Mouse (Mus musculus) testis, postnatal 10 days (tissue): ENCODE data around the gene Acot1.
"Not testable (repeated sequence)": the region's sequence is repeated elsewhere in the genome, so short reads cannot be mapped to it uniquely, and the experiment has no call there.

Source experiments
- DNase-seq: peaks from one replicate; pipeline ENCODE4 v3.0.0; 2021; ENCODE audit warnings: low spot score

The Acot1 gene

DNA sequence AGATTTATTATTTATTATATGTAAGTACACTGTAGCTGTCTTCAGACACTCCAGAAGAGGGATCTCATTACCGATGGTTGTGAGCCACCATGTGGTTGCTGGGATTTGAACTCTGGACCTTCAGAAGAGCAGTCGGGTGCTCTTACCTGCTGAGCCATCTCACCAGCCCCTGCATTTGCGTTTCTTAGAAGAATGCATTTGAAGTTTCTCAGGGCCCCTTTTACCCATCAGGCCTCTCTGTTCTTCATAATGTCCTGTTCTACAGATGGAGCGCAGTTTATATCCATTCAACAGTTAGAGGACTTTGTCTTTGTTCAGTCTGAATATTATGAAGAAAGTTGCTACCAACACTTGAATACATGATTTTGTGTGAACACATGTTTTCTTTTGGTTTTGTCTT, 13.0 kb downstream of the Acot1 start:
- not testable (repeated sequence) for DNase-seq

- no peak for DNase-seq
These were observed 13.9 kb downstream of the Acot1 start for GRCm38 (mm10) chr12:84023052-84023745.

DNA sequence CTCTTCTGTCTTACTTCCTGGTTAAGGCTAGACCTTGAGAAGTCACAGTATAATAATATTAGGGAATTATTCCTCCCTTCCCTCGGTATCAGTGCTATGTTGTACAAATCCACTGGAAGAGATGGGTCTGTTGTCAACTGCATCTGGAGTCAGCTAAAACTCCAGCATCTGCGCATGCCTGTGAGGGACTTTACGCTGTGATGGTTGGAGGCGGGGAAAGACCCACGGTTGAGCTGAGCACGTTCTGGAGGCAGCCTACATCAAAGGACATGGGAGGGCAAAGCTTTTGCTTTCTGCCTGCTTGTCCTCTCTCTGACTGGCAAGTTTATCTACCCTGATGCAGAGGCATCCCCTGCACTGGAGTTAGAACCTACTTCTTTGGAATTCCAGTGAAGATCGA, 16.6 kb downstream of the Acot1 start:
- DNase-seq: no peak

GRCm38 (mm10) chr12:84028328-84028727, 19.0 kb downstream of the Acot1 start:
- DNase-seq: not testable (repeated sequence)

DNA sequence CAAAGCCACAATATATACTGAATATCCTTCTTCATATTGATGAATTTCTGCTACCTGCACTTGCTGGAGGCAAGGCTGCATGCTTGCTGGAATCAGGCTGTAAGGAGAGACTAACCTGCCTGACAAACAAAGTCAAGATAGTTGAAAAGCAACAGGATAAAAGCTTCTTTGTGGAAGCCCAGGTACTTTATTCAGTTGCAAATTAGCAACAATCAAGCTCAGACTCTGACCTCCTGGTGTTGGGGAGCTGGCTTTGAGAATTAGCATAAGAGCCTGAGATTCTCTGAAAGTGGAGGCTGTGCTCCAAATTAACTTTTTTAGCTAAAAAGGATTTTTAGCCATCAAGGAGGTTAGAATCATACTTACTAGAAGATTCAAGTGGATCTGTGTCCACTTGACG, 19.8 kb downstream of the Acot1 start:
- not testable (repeated sequence) for DNase-seq

GRCm38 (mm10) chr12:84030659-84031332, 21.5 kb downstream of the Acot1 start:
- peak; percentile 80 for DNase-seq

DNA sequence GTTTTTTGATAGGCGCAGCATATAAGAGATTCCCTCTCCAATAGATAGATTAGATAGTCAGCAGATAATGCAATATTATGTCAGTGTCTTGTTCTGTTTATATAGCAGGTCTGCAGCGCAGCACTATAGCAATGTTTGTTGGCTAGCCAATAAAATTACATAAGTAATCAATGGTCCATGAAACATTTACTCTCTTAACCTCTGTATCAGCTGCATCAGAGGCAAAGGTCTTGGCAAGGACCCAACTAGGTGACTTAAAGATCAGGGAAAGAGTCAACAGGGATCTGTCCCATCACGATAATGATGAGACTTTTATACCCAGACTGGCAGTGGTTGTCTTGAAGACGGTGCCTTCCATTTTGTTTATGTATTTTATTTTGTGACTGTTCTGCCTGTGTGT, 23.6 kb downstream of the Acot1 start:
- no peak for DNase-seq

DNA sequence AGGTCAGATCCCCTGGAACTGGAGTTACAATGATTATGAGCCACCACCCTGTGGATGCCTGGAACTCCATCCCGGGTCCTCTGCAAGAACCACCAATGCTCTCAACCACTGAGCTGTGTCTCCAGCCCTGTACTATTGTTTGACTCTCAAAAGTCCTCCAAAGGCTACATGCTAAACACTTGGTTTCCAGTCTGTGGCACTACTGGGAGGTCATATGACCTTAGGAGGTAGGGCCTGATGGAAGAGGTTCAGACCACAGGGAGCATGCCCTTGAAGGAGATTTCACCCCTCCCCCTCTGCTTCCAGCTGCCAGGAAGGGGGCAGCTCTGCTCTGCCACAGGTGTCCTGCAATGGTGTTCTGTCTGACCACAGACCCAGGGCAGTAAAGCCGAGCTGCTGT, 24.0 kb downstream of the Acot1 start:
- not testable (repeated sequence) for DNase-seq

DNA sequence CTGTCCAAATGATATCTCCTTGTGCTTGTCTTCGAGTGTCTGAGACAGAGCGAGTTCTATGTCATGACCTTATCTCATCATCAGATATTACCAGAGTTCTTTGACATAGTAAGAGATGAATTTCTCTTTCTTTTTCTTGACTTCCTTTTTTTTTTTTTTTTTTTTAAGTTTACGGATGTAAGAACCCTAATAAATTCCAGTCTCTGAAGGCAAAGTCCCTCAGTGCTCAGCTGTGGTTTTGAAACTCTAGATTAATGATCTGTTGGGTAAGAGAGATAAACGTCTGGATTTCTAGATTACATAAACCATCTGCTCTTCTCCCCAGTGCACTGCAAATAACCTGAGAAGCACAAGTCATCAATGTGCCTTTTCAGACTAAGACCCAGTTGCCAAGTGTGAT, 24.8 kb downstream of the Acot1 start:
- no peak for DNase-seq

- DNase-seq: not testable (repeated sequence)
These were observed 29.0 kb downstream of the Acot1 start, which contains the start of gene Acot4 for GRCm38 (mm10) chr12:84038241-84038640. TSS of gene Acot4 (plus strand) at chr12:84038379.

DNA sequence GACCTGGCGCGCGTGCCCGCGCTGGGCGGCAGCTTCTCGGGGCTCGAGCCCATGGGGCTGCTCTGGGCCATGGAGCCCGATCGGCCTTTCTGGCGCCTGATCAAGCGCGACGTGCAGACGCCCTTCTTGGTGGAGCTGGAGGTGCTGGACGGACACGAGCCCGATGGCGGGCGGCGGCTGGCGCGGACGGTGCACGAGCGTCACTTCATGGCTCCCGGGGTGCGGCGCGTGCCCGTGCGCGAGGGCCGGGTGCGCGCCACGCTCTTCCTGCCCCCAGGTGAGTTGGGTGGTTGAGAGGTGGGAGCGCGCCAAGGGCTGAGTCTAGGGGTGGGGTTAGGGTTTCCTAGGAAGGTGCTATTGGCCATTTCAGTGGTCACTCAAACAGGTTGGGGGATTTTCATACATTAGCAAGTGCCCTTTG, 29.4 kb downstream of the Acot1 start, which contains the start of gene Gm49366:
Gene Gm49366, plus strand, starts transcription at position 245 of the 421 bp plus-strand sequence.
- peak; percentile 61 for DNase-seq

GRCm38 (mm10) chr12:84042248-84042647, 33.0 kb downstream of the Acot1 start:
- no peak for DNase-seq

GRCm38 (mm10) chr12:84044045-84044444, 34.8 kb downstream of the Acot1 start:
- DNase-seq: no peak

GRCm38 (mm10) chr12:84046906-84047305, 37.6 kb downstream of the Acot1 start:
- no peak for DNase-seq

DNA sequence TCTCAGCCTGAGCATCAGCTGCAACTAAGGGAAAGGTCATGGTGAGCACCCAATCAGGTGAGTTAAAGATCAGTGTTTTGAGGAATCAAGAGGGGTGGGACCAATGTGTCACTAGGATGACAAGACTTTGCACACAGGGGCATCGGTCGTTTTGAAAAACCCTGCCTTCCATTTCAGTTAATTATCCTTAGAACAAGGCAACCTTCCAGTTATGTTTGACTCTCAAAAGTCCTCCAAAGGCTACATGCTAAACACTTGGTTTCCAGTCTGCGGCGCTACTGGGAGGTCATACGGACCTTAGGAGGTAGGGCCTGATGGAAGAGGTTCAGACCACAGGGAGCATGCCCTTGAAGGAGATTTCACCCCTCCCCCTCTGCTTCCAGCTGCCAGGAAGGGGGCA, 41.5 kb downstream of the Acot1 start:
- peak; percentile 16 for DNase-seq

DNA sequence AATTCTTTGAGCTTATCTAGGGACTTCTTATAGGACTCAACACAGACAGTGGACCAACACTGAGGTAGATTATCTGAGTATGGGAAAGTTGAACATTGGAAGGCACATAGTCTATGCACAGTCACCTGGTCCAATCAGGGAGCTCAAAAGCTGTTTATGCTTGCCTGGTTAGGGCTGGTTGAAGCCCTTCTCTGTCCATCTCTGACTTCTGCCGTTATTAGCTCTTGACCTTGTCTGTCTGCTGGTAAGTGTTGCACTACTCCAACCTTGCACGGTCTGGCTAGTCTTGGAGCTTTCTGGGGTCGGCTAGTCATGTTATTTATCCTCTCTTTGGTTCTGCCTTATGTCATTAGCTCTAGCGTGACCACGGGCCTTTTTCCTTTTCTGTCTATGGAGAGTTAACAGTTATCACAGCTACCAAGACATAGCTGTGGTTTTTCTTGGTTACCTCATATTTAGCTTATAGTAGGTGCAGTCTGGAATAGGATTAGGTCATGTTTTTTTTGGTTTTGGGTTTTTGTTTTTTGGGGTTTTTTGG, 42.7 kb downstream of the Acot1 start, which contains the start of gene Acot3:
Gene Acot3, plus strand, starts transcription at position 208 of the 538 bp plus-strand sequence.
- peak; percentile 12 for DNase-seq

DNA sequence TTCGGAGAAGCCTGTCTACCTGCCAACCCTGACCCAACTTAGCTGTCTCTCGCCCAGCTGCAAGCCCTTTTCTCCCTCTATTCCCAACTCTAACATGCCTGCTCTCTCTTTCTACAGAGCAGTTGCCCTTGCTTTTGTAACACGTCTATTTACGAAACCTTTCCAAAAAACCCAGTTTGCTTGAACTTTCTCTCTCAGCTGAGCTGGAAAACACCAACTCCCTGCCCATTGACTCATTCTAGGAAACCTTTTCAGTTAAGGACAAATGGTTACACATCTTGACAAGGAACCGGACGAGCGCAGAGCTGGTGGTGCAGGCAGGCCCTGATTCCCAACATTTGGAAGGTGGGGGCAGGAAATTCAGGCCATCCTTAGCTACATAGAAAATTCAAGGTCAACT, 43.3 kb downstream of the Acot1 start:
- peak; percentile 22 for DNase-seq

DNA sequence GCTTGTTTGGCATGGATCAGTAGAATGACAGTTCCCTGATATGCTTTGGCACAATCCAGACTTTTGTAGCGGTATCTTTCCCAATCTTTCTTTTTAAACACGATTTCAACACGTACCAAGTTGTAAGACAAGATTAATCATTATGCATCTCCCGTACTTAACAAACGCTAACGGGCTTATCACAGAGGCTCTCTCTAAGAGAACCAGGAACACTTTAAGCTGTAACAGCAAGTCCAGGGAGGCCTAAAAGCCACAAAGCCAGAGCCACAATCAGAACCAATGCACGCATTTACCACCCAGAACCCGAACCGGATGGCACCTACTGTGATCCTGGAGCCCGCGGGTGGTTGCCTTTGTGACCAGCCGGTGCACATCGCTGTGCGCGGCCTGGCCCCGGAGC, 43.9 kb downstream of the Acot1 start:
- DNase-seq: no peak

DNA sequence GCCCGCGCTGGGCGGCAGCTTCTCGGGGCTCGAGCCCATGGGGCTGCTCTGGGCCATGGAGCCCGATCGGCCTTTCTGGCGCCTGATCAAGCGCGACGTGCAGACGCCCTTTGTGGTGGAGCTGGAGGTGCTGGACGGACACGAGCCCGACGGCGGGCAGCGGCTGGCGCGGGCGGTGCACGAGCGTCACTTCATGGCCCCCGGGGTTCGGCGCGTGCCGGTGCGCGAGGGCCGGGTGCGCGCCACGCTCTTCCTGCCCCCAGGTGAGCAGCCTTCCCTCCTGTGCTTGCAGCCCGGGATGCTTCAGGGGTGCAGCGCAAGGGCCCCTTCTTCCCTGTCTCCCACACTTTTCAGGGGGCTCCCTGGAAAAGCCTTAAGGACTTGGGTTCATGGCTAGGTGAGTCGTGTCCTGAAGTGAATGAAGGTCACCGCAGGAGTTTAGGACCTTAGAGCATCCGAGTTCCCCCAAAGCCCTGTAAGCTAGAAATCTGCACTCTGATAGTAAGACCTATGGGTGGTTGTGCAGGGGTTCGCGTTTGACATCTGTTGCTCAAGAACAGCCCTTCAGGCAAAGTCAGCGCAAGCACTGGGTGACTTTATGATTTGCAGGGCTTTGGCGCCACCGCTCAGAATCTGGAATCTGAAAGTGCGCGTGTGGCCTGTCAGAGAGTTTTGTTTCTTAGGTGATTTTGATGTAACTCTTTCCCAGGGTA, 44.5 kb downstream of the Acot1 start:
- DNase-seq: peak; percentile 43

DNA sequence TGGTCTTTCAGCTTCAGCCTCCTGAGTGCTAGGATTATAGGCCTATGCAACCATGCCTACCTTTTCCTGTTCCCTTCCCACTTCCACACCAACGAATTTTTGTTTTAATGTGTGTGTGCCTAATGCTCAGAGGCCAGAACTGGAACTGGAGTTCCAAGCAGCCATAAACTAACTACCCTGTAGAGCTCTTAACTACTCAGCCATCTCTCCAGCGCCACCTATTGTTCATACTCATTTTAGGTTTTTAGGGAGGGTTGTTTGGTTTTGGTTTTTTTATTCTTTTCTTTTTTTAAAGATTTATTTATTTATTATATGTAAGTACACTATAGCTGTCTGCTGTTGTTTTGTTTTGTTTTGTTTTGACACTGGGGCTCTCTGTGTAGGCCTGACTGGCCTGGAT, 51.7 kb downstream of the Acot1 start:
- DNase-seq: peak; percentile 35

- peak; percentile 34 for DNase-seq
These were observed 53.0 kb downstream of the Acot1 start for GRCm38 (mm10) chr12:84062336-84062735.

DNA sequence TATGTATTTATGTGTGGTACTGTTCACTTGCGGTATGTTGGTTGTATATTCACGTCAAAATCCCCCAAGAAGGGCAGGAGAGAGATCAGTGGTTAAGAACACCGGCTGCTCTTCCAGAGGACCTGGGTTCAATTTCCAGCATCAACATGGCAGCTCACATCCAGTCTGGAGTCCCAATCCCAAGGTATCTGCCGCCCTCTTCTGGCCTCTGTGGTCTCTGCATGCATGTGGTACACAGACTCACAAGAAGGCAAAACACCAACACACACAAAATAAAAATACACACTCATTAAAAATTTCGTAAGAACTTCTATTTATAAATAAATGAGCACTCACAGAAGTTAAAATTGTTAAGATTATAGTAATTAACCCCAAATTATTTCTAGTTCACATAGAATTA, 53.9 kb downstream of the Acot1 start:
- DNase-seq: peak; percentile 60
